Mouse (Mus musculus) common myeloid progenitor, adult 5-6 weeks (primary cell): ENCODE data around the gene Pomp. TPM values are rescaled to one million over a fixed set of nuclear protein-coding genes. Genes with fewer than 3 reads are reported as not detected.

Experiments used
- ATAC-seq: replicated peaks from 2 replicates; pipeline ENCODE4 v1.8.0; 2016; ENCODE audit warnings: low read depth, mild to moderate bottlenecking, moderate TSS enrichment, inconsistent platforms; ENCODE audit not compliant: poor library complexity, severe bottlenecking
- total RNA-seq: library from RNA; stranded (forward); fragments of 200-1000, 187-1606 nt; gene quantifications from 2 replicates; pipeline ENCODE4 v1.2.3, GENCODE M21; 2017

Pomp gene
- total RNA-seq, 1 experiment from 2014 or later: 182 TPM

GRCm38 (mm10) chr5:147848164-147848863 is 11.9 kb upstream of the Pomp start:
- ATAC-seq: peak; percentile 79

- no peak for ATAC-seq
Measured at GRCm38 (mm10) chr5:147850194-147850593, 10.1 kb upstream of the Pomp start.

GRCm38 (mm10) chr5:147860076-147860448 is 199 bp upstream of the Pomp start:
- ATAC-seq: peak; percentile 8; the same call in 1 of the 2 replicates

GRCm38 (mm10) chr5:147868674-147869073 is 8.4 kb downstream of the Pomp start:
- no peak for ATAC-seq

- peak; percentile 10; the same call in 1 of the 2 replicates for ATAC-seq
Measured at GRCm38 (mm10) chr5:147869568-147869967, 9.3 kb downstream of the Pomp start.

- ATAC-seq: no peak
Measured at GRCm38 (mm10) chr5:147870296-147870695, 10.0 kb downstream of the Pomp start.

- ATAC-seq: peak; percentile 71
Measured at GRCm38 (mm10) chr5:147871091-147871820, 11.0 kb downstream of the Pomp start.

GRCm38 (mm10) chr5:147874491-147875065 is 14.3 kb downstream of the Pomp start:
- no peak; the same call in 1 of the 2 replicates for ATAC-seq

GRCm38 (mm10) chr5:147875210-147875609 is 14.9 kb downstream of the Pomp start:
- no peak for ATAC-seq

GRCm38 (mm10) chr5:147877520-147877919 is 17.3 kb downstream of the Pomp start:
- no peak for ATAC-seq

- peak; percentile 58 for ATAC-seq
Measured at GRCm38 (mm10) chr5:147879971-147880682, 19.9 kb downstream of the Pomp start.

GRCm38 (mm10) chr5:147883581-147883980 is 23.3 kb downstream of the Pomp start:
- ATAC-seq: no peak

GRCm38 (mm10) chr5:147888313-147889297 is 28.3 kb downstream of the Pomp start:
- peak; percentile 86 for ATAC-seq

- ATAC-seq: no peak
Measured at GRCm38 (mm10) chr5:147892735-147893134, 32.5 kb downstream of the Pomp start.

- peak; percentile 2; the same call in 1 of the 2 replicates for ATAC-seq
Measured at GRCm38 (mm10) chr5:147893143-147893542, 32.9 kb downstream of the Pomp start.

GRCm38 (mm10) chr5:147893766-147894454 is 33.6 kb downstream of the Pomp start:
- peak; percentile 2; the same call in 1 of the 2 replicates for ATAC-seq

- peak; percentile 79 for ATAC-seq
Measured at GRCm38 (mm10) chr5:147894455-147895076, 34.3 kb downstream of the Pomp start, which contains the start of gene Slc46a3. Slc46a3 (minus strand) TSS chr5:147894815.
